Mouse (Mus musculus): Measurements from ENCODE around the gene Dpp10. TPM values are rescaled to one million over a fixed set of nuclear protein-coding genes. Genes with fewer than 3 reads are reported as not detected.

Gene Dpp10
- 100 to 1,000 TPM; 133 to 143 TPM for total RNA-seq (2021)

- intact Hi-C loops (cut with DNase I) = loop anchor here (5.0 kb wide), 2 partner anchors 73 to 143 kb away; no protein-coding TSS in a partner anchor
- DNase-seq (ENCODE audit: low spot score in 2 of 2) = peak; percentile 39 to 64
Measured at GRCm38 (mm10) chr1:124044925-124045640, at the start of gene Dpp10. Gene Dpp10 (minus strand): TSS chr1:124045559.

DNA sequence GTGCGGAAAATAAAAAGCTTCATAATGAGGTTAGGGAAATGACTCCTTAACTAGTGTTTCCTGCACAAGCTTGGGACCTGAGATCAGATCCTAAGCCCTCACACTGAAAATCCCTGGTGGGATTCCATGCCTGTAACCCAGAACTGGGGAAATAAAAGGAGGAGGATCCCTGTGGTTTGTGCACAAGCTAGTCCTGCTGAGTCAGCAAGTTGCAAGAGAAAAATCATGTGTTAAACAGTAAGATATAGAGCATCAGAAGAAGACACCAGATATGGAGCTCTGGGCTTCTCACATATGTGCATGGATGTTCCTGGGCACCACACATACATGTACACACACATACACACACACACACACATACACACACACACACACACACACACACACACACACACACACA lies 3.2 kb upstream of the Dpp10 start:
- intact Hi-C loops (cut with DNase I) = no loop called here
- no peak for DNase-seq (ENCODE audit: low spot score in 2 of 2)

- intact Hi-C loops (cut with DNase I) = no loop called here
- peak; percentile 68 for DNase-seq (ENCODE audit: low spot score in 2 of 2)
Measured at GRCm38 (mm10) chr1:124045761-124046300, 472 bp upstream of the Dpp10 start.

GRCm38 (mm10) chr1:124044161-124044560 lies 1.2 kb downstream of the Dpp10 start:
- DNase-seq (ENCODE audit: low spot score in 2 of 2) = peak in 1 of 2 experiments; percentile 56
- intact Hi-C loops (cut with DNase I) = loop anchor here (5.0 kb wide), 2 partner anchors 72 to 142 kb away; no protein-coding TSS in a partner anchor

DNA sequence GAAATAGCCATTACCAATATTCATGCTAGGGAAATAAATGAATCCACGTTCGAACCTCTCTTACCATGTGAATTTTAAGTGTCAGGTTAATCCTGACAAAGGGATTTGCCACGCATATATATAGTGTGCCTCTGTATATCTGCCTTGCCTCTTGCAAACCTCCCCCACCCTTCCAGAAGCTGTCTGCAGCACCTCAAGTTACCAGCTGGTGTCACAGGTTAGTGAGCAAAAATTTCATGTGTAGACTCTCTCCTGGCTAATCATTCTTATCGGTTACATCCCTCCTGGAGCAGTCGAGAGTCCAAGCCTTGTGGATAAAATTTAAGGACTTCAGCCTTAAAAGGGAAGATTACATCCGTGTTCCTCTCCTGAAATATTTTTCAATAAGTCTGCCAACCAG lies 1.9 kb downstream of the Dpp10 start:
- intact Hi-C loops (cut with DNase I) = loop anchor here (5.0 kb wide), 2 partner anchors 71 to 141 kb away; no protein-coding TSS in a partner anchor
- no peak for DNase-seq (ENCODE audit: low spot score in 2 of 2)

GRCm38 (mm10) chr1:124041559-124041958 lies 3.8 kb downstream of the Dpp10 start:
- DNase-seq (ENCODE audit: low spot score in 2 of 2) = peak; percentile 52 to 61
- intact Hi-C loops (cut with DNase I) = loop anchor here (5.0 kb wide), 2 partner anchors 69 to 139 kb away; no protein-coding TSS in a partner anchor

GRCm38 (mm10) chr1:124035306-124035990 lies 9.9 kb downstream of the Dpp10 start:
- intact Hi-C loops (cut with DNase I) = loop anchor here (5.0 kb wide), 1 partner anchor 408 kb away; no protein-coding TSS in a partner anchor
- DNase-seq (ENCODE audit: low spot score in 2 of 2) = peak in 1 of 2 experiments; percentile 27

- DNase-seq (ENCODE audit: low spot score in 2 of 2) = peak in 1 of 2 experiments; percentile 17
- intact Hi-C loops (cut with DNase I) = no loop called here
Measured at GRCm38 (mm10) chr1:124032677-124033076, 12.7 kb downstream of the Dpp10 start.

DNA sequence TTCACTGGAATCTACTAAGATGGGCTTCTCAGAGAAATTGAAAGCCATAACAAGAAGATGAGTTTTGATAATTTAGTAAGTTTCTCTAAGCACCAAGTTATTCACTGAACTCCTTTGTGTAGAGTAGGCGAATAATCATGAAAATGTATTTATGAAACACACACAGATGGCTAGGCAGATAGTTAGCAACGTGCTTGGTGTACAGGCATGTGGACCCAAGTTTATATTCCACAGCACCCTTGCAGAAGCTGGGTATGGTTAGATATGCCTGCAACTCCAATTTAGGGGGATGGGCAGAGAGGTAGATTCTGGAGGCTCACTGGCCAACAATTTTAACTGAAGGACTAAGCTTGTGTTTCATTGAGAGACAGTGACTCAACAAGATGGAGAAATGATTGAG lies 13.4 kb downstream of the Dpp10 start:
- intact Hi-C loops (cut with DNase I) = no loop called here
- peak in 1 of 2 experiments; percentile 50 for DNase-seq (ENCODE audit: low spot score in 2 of 2)

DNA sequence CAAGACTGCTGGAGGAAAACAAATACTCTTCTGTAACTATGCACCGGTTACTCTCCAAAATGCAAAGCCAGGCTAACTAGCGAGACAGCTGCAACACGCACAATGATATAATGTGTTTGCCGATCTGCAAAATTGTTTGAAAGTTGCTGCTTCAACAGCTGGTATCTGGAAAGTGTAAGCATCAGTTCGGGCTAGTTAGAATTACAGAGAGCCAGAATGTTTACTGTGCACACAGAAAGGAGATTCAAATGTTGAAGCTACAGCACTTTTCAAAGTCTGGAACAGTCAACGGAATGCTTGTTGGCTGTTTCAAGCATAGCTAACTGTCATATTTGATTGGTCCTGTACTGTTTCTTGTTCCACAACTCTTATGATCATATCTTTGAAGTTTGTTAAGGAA lies 42.6 kb downstream of the Dpp10 start:
- intact Hi-C loops (cut with DNase I) = no loop called here
- DNase-seq (ENCODE audit: low spot score in 2 of 2) = peak in 1 of 2 experiments; percentile 13

GRCm38 (mm10) chr1:123995780-123996179 lies 49.6 kb downstream of the Dpp10 start:
- intact Hi-C loops (cut with DNase I) = no loop called here
- DNase-seq (ENCODE audit: low spot score in 2 of 2) = peak in 1 of 2 experiments; percentile 56

DNA sequence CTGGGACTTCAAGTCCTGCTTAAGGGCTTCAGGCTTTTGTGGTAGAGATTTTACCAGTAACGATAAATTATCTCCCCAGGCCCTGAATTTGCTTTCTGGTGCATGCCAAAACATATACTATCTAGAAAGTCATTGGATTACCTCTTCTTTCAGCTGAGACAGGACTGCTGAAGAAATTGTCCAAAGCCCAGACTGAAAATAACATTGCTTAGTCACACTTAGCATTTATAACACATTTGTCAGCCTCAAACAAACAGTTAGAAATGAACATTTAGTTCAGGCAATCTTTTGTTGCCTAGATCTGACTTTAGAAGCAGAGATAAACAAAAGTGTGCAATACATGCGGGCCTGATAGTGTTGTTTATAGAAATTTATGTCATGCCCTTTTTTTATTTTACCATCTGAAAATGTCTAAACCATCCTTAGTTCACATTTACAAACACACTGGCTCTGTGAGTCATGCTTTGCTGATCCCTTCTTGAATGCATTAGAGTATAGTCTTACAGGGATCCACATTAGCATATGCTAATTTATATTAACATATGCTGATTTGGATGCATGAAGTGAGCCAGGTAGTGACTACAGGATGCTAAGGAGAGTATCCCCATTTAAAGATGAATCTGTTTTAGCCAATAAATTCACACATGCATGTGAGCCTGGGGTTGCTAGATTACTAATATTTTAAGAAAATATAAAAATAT lies 59.9 kb downstream of the Dpp10 start:
- intact Hi-C loops (cut with DNase I) = no loop called here
- DNase-seq (ENCODE audit: low spot score in 2 of 2) = peak in 1 of 2 experiments; percentile 43

- DNase-seq (ENCODE audit: low spot score in 2 of 2) = peak in 1 of 2 experiments; percentile 17
- intact Hi-C loops (cut with DNase I) = no loop called here
Measured at GRCm38 (mm10) chr1:123978597-123978996, 66.8 kb downstream of the Dpp10 start.

DNA sequence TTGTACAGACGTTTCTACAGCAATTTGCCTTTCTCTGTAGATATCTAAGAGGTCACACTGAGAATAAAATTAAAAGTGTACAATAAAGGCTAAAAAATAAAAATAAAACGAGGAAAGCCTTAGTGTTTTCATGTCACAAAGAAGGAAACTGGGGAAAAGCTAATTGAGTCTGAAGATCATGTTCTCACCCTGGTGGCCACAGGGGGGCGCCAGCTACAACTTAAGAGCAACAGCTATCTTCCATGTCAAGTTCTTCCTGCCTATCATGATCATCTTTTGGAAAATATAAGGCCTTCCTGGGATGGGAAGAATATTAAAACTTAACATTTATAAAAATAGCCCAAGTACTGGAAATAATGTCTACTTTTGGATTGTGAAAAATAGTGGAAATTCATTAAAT lies 70.7 kb downstream of the Dpp10 start:
- intact Hi-C loops (cut with DNase I) = loop anchor here (5.0 kb wide), 1 partner anchor 68 kb away; no protein-coding TSS in a partner anchor

GRCm38 (mm10) chr1:123946149-123946548 lies 99.2 kb downstream of the Dpp10 start:
- DNase-seq (ENCODE audit: low spot score in 2 of 2) = no peak
- intact Hi-C loops (cut with DNase I) = no loop called here

More for the DNA sequence above, 70.7 kb downstream of the Dpp10 start:
- DNase-seq (ENCODE audit: low spot score in 2 of 2) = no peak

DNA sequence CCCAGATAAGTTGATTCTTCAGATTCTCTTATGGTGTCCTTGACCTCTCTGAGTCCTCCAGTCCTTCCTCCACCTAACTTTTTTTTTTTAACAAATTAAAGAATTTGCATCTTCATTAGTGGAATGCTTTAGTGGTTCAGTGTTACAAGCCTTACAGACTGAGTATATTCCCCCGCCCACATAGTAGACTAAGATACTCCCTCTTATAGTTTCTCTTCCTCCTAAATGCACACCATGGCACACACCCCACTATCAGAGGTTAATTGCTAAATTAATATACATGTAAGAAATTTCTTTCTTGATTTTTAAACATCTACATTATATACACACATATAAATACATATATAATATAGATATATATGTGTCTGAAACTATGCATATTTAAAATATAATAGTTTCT lies 104.5 kb downstream of the Dpp10 start:
- no peak for DNase-seq (ENCODE audit: low spot score in 2 of 2)
- intact Hi-C loops (cut with DNase I) = no loop called here

DNA sequence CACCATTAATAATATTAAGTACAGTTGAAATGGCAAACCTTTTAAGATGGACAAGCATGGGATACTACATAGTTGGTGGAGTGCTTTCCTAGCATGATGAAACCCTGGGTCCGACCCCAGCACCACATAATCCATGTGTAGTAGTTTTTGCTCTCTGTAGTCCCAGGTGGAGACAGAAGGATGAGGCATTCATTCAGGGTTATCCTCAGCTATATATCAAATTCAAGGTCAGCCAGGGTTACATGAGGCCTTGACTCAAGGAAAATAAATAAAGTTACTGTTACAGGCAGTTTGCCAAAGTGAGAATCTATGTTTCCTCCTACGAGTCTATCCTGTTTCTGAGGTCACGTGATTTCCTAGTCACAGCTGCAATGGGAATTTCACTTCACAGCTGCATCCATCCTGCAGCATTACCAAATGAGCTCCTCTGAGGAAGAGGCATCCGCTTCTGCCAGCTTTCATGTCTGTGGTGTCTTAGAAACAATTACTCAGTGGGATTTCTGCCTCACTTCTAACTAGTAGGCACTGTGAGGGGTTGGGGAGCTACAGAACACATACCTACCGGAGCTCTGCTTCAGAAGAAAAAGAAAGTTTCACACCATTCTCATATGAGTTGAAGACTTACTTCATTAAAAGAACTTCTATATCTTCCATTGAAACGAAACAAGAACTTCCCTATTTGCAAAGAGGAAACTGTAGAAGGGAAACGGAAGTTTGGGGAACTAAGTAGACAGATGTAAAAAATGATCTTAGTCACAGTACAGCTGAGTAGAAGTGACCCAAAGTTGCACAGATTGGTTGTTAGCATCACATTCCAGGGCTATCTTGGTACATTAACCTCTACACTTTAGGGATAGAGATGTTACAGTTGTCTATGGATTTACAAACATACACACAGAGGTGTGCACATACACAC lies 111.3 kb downstream of the Dpp10 start:
- DNase-seq (ENCODE audit: low spot score in 2 of 2) = peak in 1 of 2 experiments; percentile 30

DNA sequence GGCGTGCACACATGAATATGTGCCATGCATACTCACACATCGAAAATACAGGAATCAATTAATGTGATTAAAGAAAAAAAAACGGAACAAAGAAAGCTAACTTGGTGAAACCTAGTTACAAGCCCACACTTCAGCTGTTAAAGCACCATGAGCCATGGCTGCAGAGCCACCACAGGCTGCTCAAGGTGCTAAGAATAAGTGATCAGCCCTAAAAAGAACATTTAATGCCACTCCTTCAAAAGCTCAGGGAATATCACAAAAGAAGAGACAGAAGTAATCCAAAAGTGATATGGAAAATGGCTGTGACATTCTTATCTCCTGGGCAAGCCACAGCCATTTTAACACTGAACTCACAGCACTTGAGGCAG lies 117.4 kb downstream of the Dpp10 start:
- peak in 1 of 2 experiments; percentile 38 for DNase-seq (ENCODE audit: low spot score in 2 of 2)
- intact Hi-C loops (cut with DNase I) = no loop called here

More for the DNA sequence above, 111.3 kb downstream of the Dpp10 start:
- intact Hi-C loops (cut with DNase I) = no loop called here
